In the genomic region with DNA sequence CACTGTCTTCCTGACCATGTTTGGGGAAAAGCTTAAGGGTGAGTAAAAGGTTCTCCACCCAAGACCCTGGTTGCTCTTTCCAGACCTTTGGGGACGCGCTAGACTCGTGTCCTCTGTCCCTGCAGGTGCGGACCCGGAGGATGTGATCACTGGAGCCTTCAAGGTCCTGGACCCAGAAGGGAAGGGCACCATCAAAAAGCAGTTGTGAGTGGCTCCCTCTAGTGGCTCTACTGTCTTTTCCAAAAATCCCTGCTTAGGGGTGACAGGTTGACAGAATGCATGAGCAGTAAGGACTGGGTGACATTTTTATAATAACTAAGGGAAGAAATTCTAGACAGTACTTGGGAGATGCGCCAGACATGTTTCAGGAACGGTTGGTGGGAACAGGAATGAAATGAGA, we compare ENCODE assay signal across 8 mouse cellular contexts. TPM values are rescaled to one million over a fixed set of nuclear protein-coding genes. Genes with fewer than 3 reads are reported as not detected.
DNase-seq lines count a peak whose midpoint lies in the region; ATAC-seq and TF ChIP-seq lines count a peak whose summit lies in the region.

No protein-coding gene starts in this region.

- H3K27me3 ChIP-seq in hindbrain, embryonic 11.5 days (ENCODE audit: control insufficient read depth, insufficient read depth, low read length) = peaks cover 10% of the 10 kb centered on the region; the same call in 1 of the 2 replicates
- peaks cover 9% of the 10 kb centered on the region; the same call in 1 of the 2 replicates for H3K27me3 ChIP-seq in hindbrain, embryonic 14.5 days (ENCODE audit: control insufficient read depth, insufficient read depth, low read length)
- no peaks in the 10 kb centered on the region for H3K27me3 ChIP-seq in CH12.LX (replicated peaks)
- no peaks in the 10 kb centered on the region for H3K27me3 ChIP-seq in hindbrain, embryonic 16.5 days (replicated peaks; ENCODE audit: control insufficient read depth, insufficient read depth, low read length)

- no peak overlapping the region for H3K9ac ChIP-seq in hindbrain, embryonic 11.5 days (ENCODE audit: low read depth, low read length)
- no peak overlapping the region for H3K9ac ChIP-seq in hindbrain, embryonic 14.5 days
- H3K9ac ChIP-seq in CH12.LX (ENCODE audit: insufficient read depth, low read depth) = no peak overlapping the region
- H3K9ac ChIP-seq in hindbrain, embryonic 16.5 days (ENCODE audit: low read depth, low read length) = no peak overlapping the region

- H3K27ac ChIP-seq in hindbrain, embryonic 11.5 days (ENCODE audit: low read depth, low read length) = no peak overlapping the region
- no peak overlapping the region for H3K27ac ChIP-seq in hindbrain, embryonic 14.5 days
- no peak overlapping the region for H3K27ac ChIP-seq in CH12.LX (ENCODE audit: insufficient read depth, low read depth)
- no peak overlapping the region for H3K27ac ChIP-seq in hindbrain, embryonic 16.5 days (ENCODE audit: low read depth, low read length)

- peak; percentile 37 for TF ChIP-seq RAD21 in CH12.LX (IDR thresholded peaks at IDR 0.05; ENCODE audit: low read depth, low read length)

- peak; percentile 64 to 74 for TF ChIP-seq CTCF in CH12.LX (conservative IDR thresholded peaks at IDR 0.05 in 1 of 2, IDR thresholded peaks at IDR 0.05 in 1 of 2; ENCODE audit: low read depth in 2 of 2, low read length in 2 of 2)
- peak; percentile 46 for TF ChIP-seq CTCF in lung, adult 2 months (IDR thresholded peaks at IDR 0.05; ENCODE audit: insufficient read depth, low read length)

- ATAC-seq in hindbrain, embryonic 11.5 days (ENCODE audit: low FRiP score) = no peak
- no peak for ATAC-seq in hindbrain, embryonic 14.5 days (ENCODE audit: low FRiP score)
- ATAC-seq in hindbrain, embryonic 16.5 days = no peak

- H3K4me1 ChIP-seq in hindbrain, embryonic 11.5 days (replicated peaks; ENCODE audit: control insufficient read depth, insufficient read depth, low read length) = no peaks in the 10 kb centered on the region
- H3K4me1 ChIP-seq in hindbrain, embryonic 14.5 days (replicated peaks; ENCODE audit: control insufficient read depth, insufficient read depth, low read length) = peaks cover 7% of the 10 kb centered on the region; the same call in 1 of the 2 replicates
- peaks cover 10 to 53% of the 10 kb centered on the region in 2 experiments for H3K4me1 ChIP-seq in CH12.LX (ENCODE audit: control insufficient read depth in 1 of 2, insufficient read depth in 2 of 2)
- H3K4me1 ChIP-seq in lung, adult 2 months (ENCODE audit: control insufficient read depth, insufficient read depth, low read length) = peaks cover 3% of the 10 kb centered on the region; the same call in 1 of the 2 replicates
- H3K4me1 ChIP-seq in hindbrain, embryonic 16.5 days (ENCODE audit: control insufficient read depth, insufficient read depth, low read depth, low read length) = peaks cover 4% of the 10 kb centered on the region

- no peaks in the 10 kb centered on the region for H3K36me3 ChIP-seq in hindbrain, embryonic 11.5 days (ENCODE audit: control insufficient read depth, insufficient read depth, low read length)
- no peaks in the 10 kb centered on the region for H3K36me3 ChIP-seq in hindbrain, embryonic 14.5 days (replicated peaks; ENCODE audit: control insufficient read depth, insufficient read depth)
- peaks cover 26 to 44% of the 10 kb centered on the region in 2 experiments for H3K36me3 ChIP-seq in CH12.LX (replicated peaks in 1 of 2; ENCODE audit: control insufficient read depth in 1 of 2, insufficient read depth in 1 of 2, low read length in 1 of 2)
- no peaks in the 10 kb centered on the region for H3K36me3 ChIP-seq in hindbrain, embryonic 16.5 days (ENCODE audit: control insufficient read depth, insufficient read depth, low read length)

- 41% methylated on average over 7 of the region's 7 CpGs for WGBS in hindbrain, embryonic 11.5 days
- 45% methylated on average over 7 of the region's 7 CpGs for WGBS in hindbrain, embryonic 14.5 days
- WGBS in lung, adult 2 months = 43% methylated on average over 7 of the region's 7 CpGs
- 35% methylated on average over 7 of the region's 7 CpGs for WGBS in hindbrain, embryonic 16.5 days

- H3K9me3 ChIP-seq in hindbrain, embryonic 11.5 days (ENCODE audit: control insufficient read depth, low read length) = no peaks in the 10 kb centered on the region
- no peaks in the 10 kb centered on the region for H3K9me3 ChIP-seq in hindbrain, embryonic 14.5 days (ENCODE audit: control insufficient read depth, low read length)
- H3K9me3 ChIP-seq in CH12.LX (replicated peaks; ENCODE audit: low read length) = no peaks in the 10 kb centered on the region
- H3K9me3 ChIP-seq in hindbrain, embryonic 16.5 days (ENCODE audit: control insufficient read depth, low read length) = no peaks in the 10 kb centered on the region

- no peak for TF ChIP-seq POLR2A in CH12.LX (IDR thresholded peaks at IDR 0.05; ENCODE audit: low read depth, low read length)
- TF ChIP-seq POLR2A in lung, adult 2 months (IDR thresholded peaks at IDR 0.05; ENCODE audit: borderline replicate concordance, extremely low read depth, low read depth, low read length) = no peak

- peak; percentile 65 for DNase-seq in hindbrain, embryonic 11.5 days (ENCODE audit: low spot score)
- no peak for DNase-seq in hindbrain, embryonic 14.5 days (ENCODE audit: low spot score)
- DNase-seq in CH12.LX (ENCODE audit: extremely low read depth) (peak; percentile 65), ZHBTc4 (ENCODE audit: low read depth, low spot score) (peak; percentile 84)
- no peak for DNase-seq in lung, adult 2 months
- no peak for DNase-seq in frontal cortex, postnatal 36 days (ENCODE audit: low spot score in 2 of 2)
- DNase-seq in layer of hippocampus, adult 11-12 months (ENCODE audit: low spot score) = no peak

- TF ChIP-seq EP300 in CH12.LX (IDR thresholded peaks at IDR 0.05; ENCODE audit: low read length) = no peak

- H3K4me2 ChIP-seq in hindbrain, embryonic 11.5 days (replicated peaks; ENCODE audit: low read depth, low read length) = no peak overlapping the region
- no peak overlapping the region for H3K4me2 ChIP-seq in hindbrain, embryonic 14.5 days (replicated peaks)
- no peak overlapping the region for H3K4me2 ChIP-seq in CH12.LX (ENCODE audit: insufficient read depth, low read depth, poor library complexity, severe bottlenecking)
- H3K4me2 ChIP-seq in hindbrain, embryonic 16.5 days (ENCODE audit: low read length) = no peak overlapping the region

- H3K4me3 ChIP-seq in hindbrain, embryonic 11.5 days (ENCODE audit: low read depth, low read length) = no peak overlapping the region
- H3K4me3 ChIP-seq in hindbrain, embryonic 14.5 days (replicated peaks; ENCODE audit: low read length) = no peak overlapping the region
- H3K4me3 ChIP-seq in CH12.LX (replicated peaks in 1 of 3; ENCODE audit: low read depth in 2 of 3, low read length in 2 of 3, poor library complexity in 1 of 3) = no peak overlapping the region
- H3K4me3 ChIP-seq in lung, adult 2 months (replicated peaks; ENCODE audit: extremely low read depth, low read depth, low read length) = no peak overlapping the region
- H3K4me3 ChIP-seq in hindbrain, embryonic 16.5 days (ENCODE audit: low read length) = no peak overlapping the region

- dilution Hi-C loops in CH12.LX (cut with MboI; ENCODE audit: extremely low pct_ligation_motif_present, extremely low pct_unique_long_range_greater_than_20kb, low sequenced_read_pairs) = no loop called here

- H3K79me2 ChIP-seq in CH12.LX (replicated peaks; ENCODE audit: control insufficient read depth, extremely low read depth, insufficient read depth, poor library complexity, severe bottlenecking) = peaks cover 18% of the 10 kb centered on the region

- in situ Hi-C loops in CH12.LX (cut with MboI; ENCODE audit: low pct_ligation_motif_present, low pct_unique_long_range_greater_than_20kb, low sequenced_read_pairs) = no loop called here

RNA-seq across cellular contexts. Expression of a gene that starts 4.8 kb away (rescaled TPM):
- 24.1 and 26.5 TPM in 2 replicates for polyA plus RNA-seq in hindbrain, embryonic 11.5 days (2014; fragmentation: Nextera tagmentation; extraction: Ambion mirVana)
- 2.2 and 2.8 TPM in 2 replicates for polyA plus RNA-seq in hindbrain, embryonic 14.5 days (2014; fragmentation: Nextera tagmentation; extraction: Ambion mirVana)
- total RNA-seq in CH12.LX (2012; rRNA removed) = 3.0 and 4.2 TPM in 2 replicates
- total RNA-seq in CH12.LX (2014; rRNA removed) = 0.49 and 3.2 TPM in 2 replicates
- polyA plus RNA-seq in CH12.LX (2012; ENCODE audit: insufficient read length, low read depth) = 4.1 and 5.2 TPM in 2 replicates
- 1.3 and 135 TPM in 2 replicates for polyA plus RNA-seq in lung, adult 2 months (2012; rRNA removed)
- polyA plus RNA-seq in hindbrain, embryonic 16.5 days (2015; fragmentation: Nextera tagmentation; extraction: Ambion mirVana) = 3.5 and 47.0 TPM in 2 replicates

RNA-seq across cellular contexts. Expression of a gene that starts 5.2 kb away (rescaled TPM):
- 18.7 and 19.1 TPM in 2 replicates for polyA plus RNA-seq in hindbrain, embryonic 11.5 days (2014; fragmentation: Nextera tagmentation; extraction: Ambion mirVana)
- 24.6 and 33.0 TPM in 2 replicates for polyA plus RNA-seq in hindbrain, embryonic 14.5 days (2014; fragmentation: Nextera tagmentation; extraction: Ambion mirVana)
- total RNA-seq in CH12.LX (2012; rRNA removed) (25.9 and 28.0 TPM in 2 replicates), CH12.LX (2014; rRNA removed) (17.9 and 18.2 TPM in 2 replicates)
- 25.6 and 26.6 TPM in 2 replicates for polyA plus RNA-seq in CH12.LX (2012; ENCODE audit: insufficient read length, low read depth)
- 30.3 and 32.9 TPM in 2 replicates for polyA plus RNA-seq in lung, adult 2 months (2012; rRNA removed)
- 27.0 and 29.1 TPM in 2 replicates for polyA plus RNA-seq in hindbrain, embryonic 16.5 days (2015; fragmentation: Nextera tagmentation; extraction: Ambion mirVana)

RNA-seq across cellular contexts. Expression of a gene that starts 17.6 kb away (rescaled TPM):
- 64.7 and 76.2 TPM in 2 replicates for polyA plus RNA-seq in hindbrain, embryonic 11.5 days (2014; fragmentation: Nextera tagmentation; extraction: Ambion mirVana)
- polyA plus RNA-seq in hindbrain, embryonic 14.5 days (2014; fragmentation: Nextera tagmentation; extraction: Ambion mirVana) = 63.7 and 64.9 TPM in 2 replicates
- total RNA-seq in CH12.LX (2012; rRNA removed) = 66.8 and 78.5 TPM in 2 replicates
- 62.4 and 63.3 TPM in 2 replicates for total RNA-seq in CH12.LX (2014; rRNA removed)
- 57.4 and 72.8 TPM in 2 replicates for polyA plus RNA-seq in CH12.LX (2012; ENCODE audit: insufficient read length, low read depth)
- polyA plus RNA-seq in lung, adult 2 months (2012; rRNA removed) = 20.7 and 31.0 TPM in 2 replicates
- polyA plus RNA-seq in hindbrain, embryonic 16.5 days (2015; fragmentation: Nextera tagmentation; extraction: Ambion mirVana) = 70.4 and 72.7 TPM in 2 replicates

RNA-seq across cellular contexts. Expression of a gene that starts 19.4 kb away (rescaled TPM):
- polyA plus RNA-seq in hindbrain, embryonic 11.5 days (2014; fragmentation: Nextera tagmentation; extraction: Ambion mirVana) = 26.5 and 29.7 TPM in 2 replicates
- polyA plus RNA-seq in hindbrain, embryonic 14.5 days (2014; fragmentation: Nextera tagmentation; extraction: Ambion mirVana) = 25.0 TPM in 2 replicates
- total RNA-seq in CH12.LX (2012; rRNA removed) (17.4 and 18.8 TPM in 2 replicates), CH12.LX (2014; rRNA removed) (8.6 and 9.8 TPM in 2 replicates)
- 15.0 and 15.2 TPM in 2 replicates for polyA plus RNA-seq in CH12.LX (2012; ENCODE audit: insufficient read length, low read depth)
- 8.9 and 11.6 TPM in 2 replicates for polyA plus RNA-seq in lung, adult 2 months (2012; rRNA removed)
- polyA plus RNA-seq in hindbrain, embryonic 16.5 days (2015; fragmentation: Nextera tagmentation; extraction: Ambion mirVana) = 42.7 and 49.1 TPM in 2 replicates

RNA-seq across cellular contexts. Expression of a gene that starts 19.4 kb away (rescaled TPM):
- 23.7 and 30.0 TPM in 2 replicates for polyA plus RNA-seq in hindbrain, embryonic 11.5 days (2014; fragmentation: Nextera tagmentation; extraction: Ambion mirVana)
- 8.3 and 9.2 TPM in 2 replicates for polyA plus RNA-seq in hindbrain, embryonic 14.5 days (2014; fragmentation: Nextera tagmentation; extraction: Ambion mirVana)
- total RNA-seq in CH12.LX (2012; rRNA removed) (73.8 and 92.3 TPM in 2 replicates), CH12.LX (2014; rRNA removed) (42.1 and 42.7 TPM in 2 replicates)
- polyA plus RNA-seq in CH12.LX (2012; ENCODE audit: insufficient read length, low read depth) = 147 and 171 TPM in 2 replicates
- polyA plus RNA-seq in lung, adult 2 months (2012; rRNA removed) = 26.5 and 28.5 TPM in 2 replicates
- 12.1 and 12.3 TPM in 2 replicates for polyA plus RNA-seq in hindbrain, embryonic 16.5 days (2015; fragmentation: Nextera tagmentation; extraction: Ambion mirVana)

Comparison
In these comparisons a context has a peak if more than half of its experiments do, and no peak if none do; other contexts are left out.
1. DNase-seq: peak in hindbrain, embryonic 11.5 days (single experiment), CH12.LX (single experiment) and ZHBTc4 (single experiment); none in hindbrain, embryonic 14.5 days (single experiment), lung, adult 2 months (single experiment), frontal cortex, postnatal 36 days (0 of 2) and layer of hippocampus, adult 11-12 months (single experiment).